Mouse (Mus musculus): ENCODE data around the gene C4bp. TPM values are rescaled to one million over a fixed set of nuclear protein-coding genes. Genes with fewer than 3 reads are reported as not detected.

Gene C4bp
- not detected for polyA plus RNA-seq (2012; fragmentation: generic; extraction: Trizol)

DNA sequence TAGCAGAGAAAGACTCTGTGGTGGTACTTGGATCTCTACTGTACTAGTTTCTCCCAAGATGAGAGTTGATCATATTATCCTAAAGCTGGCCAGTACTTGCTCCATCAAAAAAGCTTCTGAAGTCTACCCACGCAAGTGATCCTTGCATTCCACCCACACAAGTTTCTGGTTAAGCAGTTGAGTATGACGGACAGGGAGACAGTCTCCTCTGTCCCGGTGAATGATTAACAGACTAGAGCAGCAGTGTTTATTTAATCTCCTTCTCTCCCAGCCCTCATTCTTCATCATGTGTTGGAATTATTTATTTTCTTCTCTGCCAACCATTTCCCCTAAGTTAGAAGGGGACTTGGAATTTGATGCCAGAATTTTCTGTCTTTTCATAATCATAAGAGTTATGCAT lies at the start of gene C4bp:
Gene C4bp (minus strand): TSS at position 179 of the 400 bp plus-strand sequence.
- H3ac ChIP-seq (ENCODE audit: control insufficient read depth, insufficient read length): no peak within 1 kb of the TSS
- H3K4me2 ChIP-seq (ENCODE audit: low read depth): no peak within 1 kb of the TSS
- TF ChIP-seq TCF3 (IDR thresholded peaks at IDR 0.05; ENCODE audit: insufficient read length, low read depth) (no peak), SRF (IDR thresholded peaks at IDR 0.05; ENCODE audit: control insufficient read depth, insufficient read length, low read depth) (no peak), E2F4 (IDR thresholded peaks at IDR 0.05; ENCODE audit: insufficient read depth) (no peak), POLR2A (IDR thresholded peaks at IDR 0.05; ENCODE audit: insufficient read length, low read depth) (no peak), MYOG (IDR thresholded peaks at IDR 0.05; ENCODE audit: control insufficient read depth in 1 of 3, insufficient read depth in 1 of 3, insufficient read length in 2 of 3, low read depth in 2 of 3) (no peak), REST (IDR thresholded peaks at IDR 0.05; ENCODE audit: insufficient read depth, insufficient read length) (no peak)
- no peaks in the 10 kb centered on the region for H3K36me3 ChIP-seq (ENCODE audit: control insufficient read depth, insufficient read depth)
- H3K79me2 ChIP-seq (ENCODE audit: control insufficient read depth, insufficient read depth): no peaks in the 10 kb centered on the region
- H3K27me3 ChIP-seq (ENCODE audit: control insufficient read depth, insufficient read depth, insufficient read length): no peaks in the 10 kb centered on the region
- H3K4me3 ChIP-seq: no peak within 1 kb of the TSS

DNA sequence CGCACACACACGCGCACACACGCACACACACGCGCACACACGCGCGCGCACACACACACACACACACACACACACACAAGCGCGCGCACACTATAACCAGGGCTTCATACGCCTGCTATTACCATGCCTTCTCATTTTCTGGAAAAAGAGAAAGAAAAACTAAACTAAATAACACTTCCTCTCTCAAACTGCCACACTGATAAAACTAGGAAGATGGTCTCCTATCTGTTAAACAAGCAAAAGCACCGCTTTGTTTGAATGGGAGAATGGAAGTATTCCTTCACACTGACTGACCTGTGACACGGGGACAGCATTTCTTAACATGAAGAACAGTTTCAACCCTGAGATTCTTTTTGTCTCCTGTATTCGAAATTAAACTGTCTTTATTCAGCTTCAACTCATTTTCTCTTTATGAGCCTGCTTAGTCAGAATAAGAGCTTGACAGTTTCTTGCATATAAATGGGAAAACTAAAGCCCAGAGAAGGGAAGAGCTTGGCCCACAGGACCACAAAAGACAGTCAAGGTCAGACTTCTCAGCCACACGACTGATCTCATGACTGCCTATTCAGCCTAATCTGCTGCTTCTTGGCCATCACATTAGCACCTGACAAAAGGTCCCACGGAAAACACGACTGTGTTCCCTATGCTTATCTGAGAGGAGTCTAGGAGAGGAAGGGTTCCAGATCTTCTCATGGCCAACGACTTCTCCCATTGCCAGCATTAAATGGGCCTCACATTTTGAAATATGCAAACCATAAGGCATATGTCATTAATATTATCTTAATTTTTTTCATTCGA lies 49.0 kb upstream of the C4bp start:
- Histone ChIP-seq H3ac (ENCODE audit: control insufficient read depth, insufficient read length) (no peak overlapping the region), H3K36me3 (ENCODE audit: control insufficient read depth, insufficient read depth) (peaks cover 6% of the 10 kb centered on the region), H3K27me3 (ENCODE audit: control insufficient read depth, insufficient read depth, insufficient read length) (no peaks in the 10 kb centered on the region), H3K4me2 (ENCODE audit: low read depth) (no peak overlapping the region), H3K79me2 (ENCODE audit: control insufficient read depth, insufficient read depth) (no peaks in the 10 kb centered on the region), H3K4me3 (no peak overlapping the region)
- TF ChIP-seq TCF3 (IDR thresholded peaks at IDR 0.05; ENCODE audit: insufficient read length, low read depth): no peak

DNA sequence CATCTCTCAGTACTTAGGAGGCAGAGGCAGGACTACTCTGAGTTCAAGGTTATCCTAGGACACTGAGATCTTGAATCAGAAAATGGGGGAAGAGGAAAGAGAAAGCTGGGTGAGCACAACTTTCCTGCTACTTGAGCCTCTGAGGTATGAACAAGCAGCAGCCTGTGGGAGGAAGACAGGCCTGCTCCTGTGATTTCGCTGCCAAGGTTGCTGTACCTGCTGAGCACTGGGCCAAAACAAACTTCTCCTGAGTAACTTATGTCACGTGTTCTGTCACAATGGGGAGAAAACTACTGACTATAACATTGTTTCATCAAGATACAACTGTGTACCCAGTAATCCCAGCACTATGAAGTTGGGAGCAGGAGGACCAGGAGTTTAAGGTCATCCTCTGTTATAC lies 42.2 kb upstream of the C4bp start:
- no peak overlapping the region for H3K4me3 ChIP-seq
- peaks cover 13% of the 10 kb centered on the region for H3K36me3 ChIP-seq (ENCODE audit: control insufficient read depth, insufficient read depth)
- no peaks in the 10 kb centered on the region for H3K27me3 ChIP-seq (ENCODE audit: control insufficient read depth, insufficient read depth, insufficient read length)
- TF ChIP-seq MYOD1 (IDR thresholded peaks at IDR 0.05; ENCODE audit: control insufficient read depth in 1 of 3, insufficient read length in 2 of 3, low read depth in 2 of 3) (no peak), REST (IDR thresholded peaks at IDR 0.05; ENCODE audit: insufficient read depth, insufficient read length) (no peak), E2F4 (IDR thresholded peaks at IDR 0.05; ENCODE audit: insufficient read depth) (no peak), MYOG (IDR thresholded peaks at IDR 0.05; ENCODE audit: control insufficient read depth in 1 of 3, insufficient read depth in 1 of 3, insufficient read length in 2 of 3, low read depth in 2 of 3) (no peak), TCF12 (IDR thresholded peaks at IDR 0.05; ENCODE audit: insufficient read depth, poor library complexity, severe bottlenecking) (no peak), USF1 (IDR thresholded peaks at IDR 0.05; ENCODE audit: low read depth) (no peak), SRF (IDR thresholded peaks at IDR 0.05; ENCODE audit: control insufficient read depth, insufficient read length, low read depth) (no peak), POLR2AphosphoS2 (IDR thresholded peaks at IDR 0.05; ENCODE audit: insufficient read length, low read depth) (no peak), TCF3 (IDR thresholded peaks at IDR 0.05; ENCODE audit: insufficient read length, low read depth) (no peak), POLR2A (IDR thresholded peaks at IDR 0.05; ENCODE audit: insufficient read length, low read depth) (no peak), MAX (IDR thresholded peaks at IDR 0.05; ENCODE audit: low read depth) (no peak), CEBPB (IDR thresholded peaks at IDR 0.05; ENCODE audit: insufficient read depth, poor library complexity, severe bottlenecking) (no peak)
- H3K79me2 ChIP-seq (ENCODE audit: control insufficient read depth, insufficient read depth): no peaks in the 10 kb centered on the region
- no peak overlapping the region for H3K4me2 ChIP-seq (ENCODE audit: low read depth)
- H3ac ChIP-seq (ENCODE audit: control insufficient read depth, insufficient read length): no peak overlapping the region

DNA sequence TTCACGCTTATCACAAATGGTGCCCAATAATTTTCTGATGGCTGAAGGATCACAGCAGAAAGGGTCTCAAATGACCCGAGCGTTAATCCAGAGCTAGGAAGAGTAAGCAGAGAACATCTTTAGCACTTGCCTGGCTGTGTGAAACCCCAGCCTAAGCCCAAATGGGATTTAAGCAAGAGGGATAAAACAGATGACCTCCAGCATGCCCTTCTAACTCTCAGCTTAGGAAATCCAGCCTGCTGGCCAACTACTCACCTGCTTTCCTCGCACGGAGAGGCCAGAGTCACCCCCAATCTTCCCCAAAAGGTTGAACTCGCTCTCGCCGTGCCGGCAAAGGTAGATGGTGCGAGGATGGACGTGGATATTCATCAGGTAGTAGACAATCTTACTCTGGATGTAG lies 40.5 kb upstream of the C4bp start:
- Histone ChIP-seq H3K27me3 (ENCODE audit: control insufficient read depth, insufficient read depth, insufficient read length) (no peaks in the 10 kb centered on the region), H3K4me3 (no peak overlapping the region), H3K79me2 (ENCODE audit: control insufficient read depth, insufficient read depth) (no peaks in the 10 kb centered on the region), H3K4me2 (ENCODE audit: low read depth) (no peak overlapping the region), H3K36me3 (ENCODE audit: control insufficient read depth, insufficient read depth) (peaks cover 18% of the 10 kb centered on the region), H3ac (ENCODE audit: control insufficient read depth, insufficient read length) (no peak overlapping the region)
- TF ChIP-seq MAX (IDR thresholded peaks at IDR 0.05; ENCODE audit: low read depth) (no peak), TCF3 (IDR thresholded peaks at IDR 0.05; ENCODE audit: insufficient read length, low read depth) (no peak), POLR2A (IDR thresholded peaks at IDR 0.05; ENCODE audit: insufficient read length, low read depth) (no peak), MYOG (IDR thresholded peaks at IDR 0.05; ENCODE audit: control insufficient read depth in 1 of 3, insufficient read depth in 1 of 3, insufficient read length in 2 of 3, low read depth in 2 of 3) (no peak), MYOD1 (IDR thresholded peaks at IDR 0.05; ENCODE audit: control insufficient read depth in 1 of 3, insufficient read length in 2 of 3, low read depth in 2 of 3) (no peak), TCF12 (IDR thresholded peaks at IDR 0.05; ENCODE audit: insufficient read depth, poor library complexity, severe bottlenecking) (no peak), E2F4 (IDR thresholded peaks at IDR 0.05; ENCODE audit: insufficient read depth) (no peak), REST (IDR thresholded peaks at IDR 0.05; ENCODE audit: insufficient read depth, insufficient read length) (no peak), SRF (IDR thresholded peaks at IDR 0.05; ENCODE audit: control insufficient read depth, insufficient read length, low read depth) (no peak), USF1 (IDR thresholded peaks at IDR 0.05; ENCODE audit: low read depth) (no peak), CEBPB (IDR thresholded peaks at IDR 0.05; ENCODE audit: insufficient read depth, poor library complexity, severe bottlenecking) (no peak), POLR2AphosphoS2 (IDR thresholded peaks at IDR 0.05; ENCODE audit: insufficient read length, low read depth) (no peak)

DNA sequence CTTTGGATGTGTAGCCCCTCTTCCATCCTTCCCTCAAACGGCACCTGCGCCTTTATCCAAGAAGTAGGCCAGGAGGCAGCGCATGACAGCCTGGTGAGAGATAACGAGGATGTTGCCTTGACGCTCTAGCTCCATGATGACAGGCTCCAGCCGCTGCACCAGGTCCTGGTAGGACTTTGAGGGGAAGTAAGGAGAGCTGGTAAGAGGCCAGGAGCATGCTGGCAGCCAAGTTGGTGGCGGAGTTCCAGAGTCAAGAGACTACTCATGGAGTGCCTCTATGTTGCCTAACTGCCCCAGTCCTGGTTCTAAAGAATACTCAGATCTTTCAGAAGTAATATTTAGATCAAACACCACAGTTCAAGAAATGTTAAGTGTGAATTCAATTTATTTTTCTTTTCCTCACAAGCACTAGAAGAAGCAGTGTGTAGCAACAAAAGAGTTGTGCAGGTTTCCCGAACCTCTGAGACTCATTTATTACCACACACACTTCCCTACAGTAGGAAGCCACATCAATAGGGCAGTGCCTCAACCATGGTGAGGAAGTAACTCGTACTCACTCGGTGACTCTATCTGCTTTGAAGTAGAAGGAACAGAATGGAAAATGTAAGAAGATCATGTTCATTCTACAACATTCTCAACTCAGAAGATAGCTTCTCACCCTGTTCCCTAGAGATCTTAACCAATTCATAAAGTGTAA lies 38.7 kb upstream of the C4bp start:
- Histone ChIP-seq H3ac (ENCODE audit: control insufficient read depth, insufficient read length) (no peak overlapping the region), H3K79me2 (ENCODE audit: control insufficient read depth, insufficient read depth) (no peaks in the 10 kb centered on the region), H3K4me2 (ENCODE audit: low read depth) (no peak overlapping the region), H3K27me3 (ENCODE audit: control insufficient read depth, insufficient read depth, insufficient read length) (no peaks in the 10 kb centered on the region), H3K36me3 (ENCODE audit: control insufficient read depth, insufficient read depth) (peaks cover 18% of the 10 kb centered on the region), H3K4me3 (no peak overlapping the region)
- TF ChIP-seq POLR2AphosphoS2 (IDR thresholded peaks at IDR 0.05; ENCODE audit: insufficient read length, low read depth) (no peak), POLR2A (IDR thresholded peaks at IDR 0.05; ENCODE audit: insufficient read length, low read depth) (no peak), CEBPB (IDR thresholded peaks at IDR 0.05; ENCODE audit: insufficient read depth, poor library complexity, severe bottlenecking) (no peak), MYOG (IDR thresholded peaks at IDR 0.05; ENCODE audit: control insufficient read depth in 1 of 3, insufficient read depth in 1 of 3, insufficient read length in 2 of 3, low read depth in 2 of 3) (no peak), TCF3 (IDR thresholded peaks at IDR 0.05; ENCODE audit: insufficient read length, low read depth) (no peak), USF1 (IDR thresholded peaks at IDR 0.05; ENCODE audit: low read depth) (no peak), SRF (IDR thresholded peaks at IDR 0.05; ENCODE audit: control insufficient read depth, insufficient read length, low read depth) (no peak), MYOD1 (IDR thresholded peaks at IDR 0.05; ENCODE audit: control insufficient read depth in 1 of 3, insufficient read length in 2 of 3, low read depth in 2 of 3) (no peak), E2F4 (IDR thresholded peaks at IDR 0.05; ENCODE audit: insufficient read depth) (no peak), TCF12 (IDR thresholded peaks at IDR 0.05; ENCODE audit: insufficient read depth, poor library complexity, severe bottlenecking) (no peak), REST (IDR thresholded peaks at IDR 0.05; ENCODE audit: insufficient read depth, insufficient read length) (no peak), MAX (IDR thresholded peaks at IDR 0.05; ENCODE audit: low read depth) (no peak)

All from myocyte (in vitro differentiated cells).